Mouse (Mus musculus): ENCODE measurements around the gene Elob. TPM values are rescaled to one million over a fixed set of nuclear protein-coding genes. Genes with fewer than 3 reads are reported as not detected.

Gene Elob
- 1,038 and 1,104 TPM in 2 replicates for polyA plus RNA-seq (2015; fragmentation: Nextera tagmentation; extraction: Ambion mirVana)

GRCm38 (mm10) chr17:23829064-23829619 lies at the start of gene Elob:
Gene Elob (minus strand): TSS chr17:23829136.
- peaks cover 14% of the 10 kb centered on the region for H3K4me1 ChIP-seq
- peaks cover 17% of the 10 kb centered on the region; the same call in 1 of the 2 replicates for H3K27me3 ChIP-seq
- WGBS: under 1% methylated on average over 28 of the region's 42 CpGs
- no peaks in the 10 kb centered on the region for H3K9me3 ChIP-seq (replicated peaks)
- peaks cover 26% of the 10 kb centered on the region for H3K36me3 ChIP-seq
- H3K27ac ChIP-seq (replicated peaks): peak within 1 kb of the TSS; percentile 96
- H3K4me3 ChIP-seq (replicated peaks): peak within 1 kb of the TSS; percentile 88
- ATAC-seq (ENCODE audit: insufficient number of reproducible peaks, low FRiP score, low TSS enrichment, low read depth): peak; percentile 93
- peak within 1 kb of the TSS; percentile 67 for H3K4me2 ChIP-seq (replicated peaks)
- peak within 1 kb of the TSS; percentile 90 for H3K9ac ChIP-seq

GRCm38 (mm10) chr17:23877166-23877565 lies 48.2 kb upstream of the Elob start:
- Histone ChIP-seq H3K9me3 (replicated peaks) (no peaks in the 10 kb centered on the region), H3K27ac (replicated peaks) (no peak overlapping the region), H3K9ac (no peak overlapping the region), H3K36me3 (no peaks in the 10 kb centered on the region), H3K4me1 (no peaks in the 10 kb centered on the region), H3K4me3 (replicated peaks) (no peak overlapping the region), H3K4me2 (replicated peaks) (no peak overlapping the region), H3K27me3 (no peaks in the 10 kb centered on the region)
- WGBS: 82% methylated on average over 2 of the region's 2 CpGs
- ATAC-seq (ENCODE audit: insufficient number of reproducible peaks, low FRiP score, low TSS enrichment, low read depth): peak; percentile 20; the same call in 1 of the 2 replicates

- H3K9me3 ChIP-seq (replicated peaks): no peaks in the 10 kb centered on the region
- WGBS: 37% methylated on average over 3 of the region's 3 CpGs
- peak; percentile 52; the same call in 1 of the 2 replicates for ATAC-seq (ENCODE audit: insufficient number of reproducible peaks, low FRiP score, low TSS enrichment, low read depth)
- H3K9ac ChIP-seq: no peak overlapping the region
- no peaks in the 10 kb centered on the region for H3K36me3 ChIP-seq
- no peak overlapping the region for H3K4me3 ChIP-seq (replicated peaks)
- no peaks in the 10 kb centered on the region for H3K4me1 ChIP-seq
- no peak overlapping the region for H3K27ac ChIP-seq (replicated peaks)
- H3K27me3 ChIP-seq: no peaks in the 10 kb centered on the region
- H3K4me2 ChIP-seq (replicated peaks): no peak overlapping the region
Measured at GRCm38 (mm10) chr17:23876741-23877140, 47.8 kb upstream of the Elob start.

- H3K4me2 ChIP-seq (replicated peaks): no peak overlapping the region
- H3K36me3 ChIP-seq: no peaks in the 10 kb centered on the region
- H3K27me3 ChIP-seq: no peaks in the 10 kb centered on the region
- 45% methylated on average over 8 of the region's 8 CpGs for WGBS
- H3K27ac ChIP-seq (replicated peaks): no peak overlapping the region
- no peak overlapping the region for H3K4me3 ChIP-seq (replicated peaks)
- H3K4me1 ChIP-seq: no peaks in the 10 kb centered on the region
- no peak for ATAC-seq (ENCODE audit: insufficient number of reproducible peaks, low FRiP score, low TSS enrichment, low read depth)
- H3K9ac ChIP-seq: no peak overlapping the region
- H3K9me3 ChIP-seq (replicated peaks): no peaks in the 10 kb centered on the region
Measured at GRCm38 (mm10) chr17:23873884-23874856, 45.2 kb upstream of the Elob start.

- H3K9ac ChIP-seq: no peak overlapping the region
- H3K9me3 ChIP-seq (replicated peaks): no peaks in the 10 kb centered on the region
- H3K27me3 ChIP-seq: no peaks in the 10 kb centered on the region
- H3K27ac ChIP-seq (replicated peaks): no peak overlapping the region
- no peak for ATAC-seq (ENCODE audit: insufficient number of reproducible peaks, low FRiP score, low TSS enrichment, low read depth)
- 85% methylated on average over 11 of the region's 11 CpGs for WGBS
- no peak overlapping the region for H3K4me2 ChIP-seq (replicated peaks)
- no peak overlapping the region for H3K4me3 ChIP-seq (replicated peaks)
- H3K4me1 ChIP-seq: no peaks in the 10 kb centered on the region
- H3K36me3 ChIP-seq: no peaks in the 10 kb centered on the region
Measured at GRCm38 (mm10) chr17:23868513-23868912, 39.6 kb upstream of the Elob start.

GRCm38 (mm10) chr17:23867756-23868155 lies 38.8 kb upstream of the Elob start, which contains the start of gene Prss21:
Gene Prss21 (plus strand): TSS chr17:23868056.
- 81% methylated on average over 15 of the region's 15 CpGs for WGBS
- ATAC-seq (ENCODE audit: insufficient number of reproducible peaks, low FRiP score, low TSS enrichment, low read depth): no peak

GRCm38 (mm10) chr17:23862926-23863325 lies 34.0 kb upstream of the Elob start:
- Histone ChIP-seq H3K4me1 (no peaks in the 10 kb centered on the region), H3K9me3 (replicated peaks) (no peaks in the 10 kb centered on the region), H3K36me3 (no peaks in the 10 kb centered on the region), H3K4me2 (replicated peaks) (no peak overlapping the region), H3K9ac (no peak overlapping the region), H3K27me3 (no peaks in the 10 kb centered on the region), H3K4me3 (replicated peaks) (no peak overlapping the region), H3K27ac (replicated peaks) (no peak overlapping the region)
- no peak for ATAC-seq (ENCODE audit: insufficient number of reproducible peaks, low FRiP score, low TSS enrichment, low read depth)
- WGBS: 84% methylated on average over 4 of the region's 4 CpGs

More at GRCm38 (mm10) chr17:23867756-23868155, 38.8 kb upstream of the Elob start, which contains the start of gene Prss21:
- H3K9me3 ChIP-seq (replicated peaks): no peaks in the 10 kb centered on the region
- no peak within 1 kb of the TSS for H3K9ac ChIP-seq
- H3K27me3 ChIP-seq: no peaks in the 10 kb centered on the region
- H3K4me3 ChIP-seq (replicated peaks): no peak within 1 kb of the TSS
- H3K4me2 ChIP-seq (replicated peaks): no peak within 1 kb of the TSS
- no peaks in the 10 kb centered on the region for H3K36me3 ChIP-seq
- no peak within 1 kb of the TSS for H3K27ac ChIP-seq (replicated peaks)
- no peaks in the 10 kb centered on the region for H3K4me1 ChIP-seq

- H3K9me3 ChIP-seq (replicated peaks): no peaks in the 10 kb centered on the region
- no peak overlapping the region for H3K27ac ChIP-seq (replicated peaks)
- H3K9ac ChIP-seq: no peak overlapping the region
- H3K36me3 ChIP-seq: no peaks in the 10 kb centered on the region
- no peaks in the 10 kb centered on the region for H3K27me3 ChIP-seq
- H3K4me1 ChIP-seq: no peaks in the 10 kb centered on the region
- no peak overlapping the region for H3K4me2 ChIP-seq (replicated peaks)
- 61% methylated on average over 2 of the region's 2 CpGs for WGBS
- no peak for ATAC-seq (ENCODE audit: insufficient number of reproducible peaks, low FRiP score, low TSS enrichment, low read depth)
- H3K4me3 ChIP-seq (replicated peaks): no peak overlapping the region
Measured at GRCm38 (mm10) chr17:23857913-23858312, 29.0 kb upstream of the Elob start.

- H3K4me3 ChIP-seq (replicated peaks): no peak overlapping the region
- H3K36me3 ChIP-seq: no peaks in the 10 kb centered on the region
- ATAC-seq (ENCODE audit: insufficient number of reproducible peaks, low FRiP score, low TSS enrichment, low read depth): no peak
- H3K9me3 ChIP-seq (replicated peaks): no peaks in the 10 kb centered on the region
- no peak overlapping the region for H3K9ac ChIP-seq
- no peaks in the 10 kb centered on the region for H3K27me3 ChIP-seq
- WGBS: 79% methylated on average over 6 of the region's 6 CpGs
- H3K27ac ChIP-seq (replicated peaks): no peak overlapping the region
- no peak overlapping the region for H3K4me2 ChIP-seq (replicated peaks)
- H3K4me1 ChIP-seq: no peaks in the 10 kb centered on the region
Measured at GRCm38 (mm10) chr17:23857193-23857592, 28.3 kb upstream of the Elob start.

- H3K4me1 ChIP-seq: no peaks in the 10 kb centered on the region
Measured at GRCm38 (mm10) chr17:23854229-23854765, 25.4 kb upstream of the Elob start.

GRCm38 (mm10) chr17:23853292-23853691 lies 24.4 kb upstream of the Elob start:
- ATAC-seq (ENCODE audit: insufficient number of reproducible peaks, low FRiP score, low TSS enrichment, low read depth): no peak
- H3K4me2 ChIP-seq (replicated peaks): no peak overlapping the region
- no peaks in the 10 kb centered on the region for H3K27me3 ChIP-seq
- H3K4me1 ChIP-seq: no peaks in the 10 kb centered on the region
- 29% methylated on average over 5 of the region's 5 CpGs for WGBS
- no peaks in the 10 kb centered on the region for H3K9me3 ChIP-seq (replicated peaks)
- no peak overlapping the region for H3K9ac ChIP-seq
- H3K4me3 ChIP-seq (replicated peaks): no peak overlapping the region
- no peaks in the 10 kb centered on the region for H3K36me3 ChIP-seq
- no peak overlapping the region for H3K27ac ChIP-seq (replicated peaks)

More at GRCm38 (mm10) chr17:23854229-23854765, 25.4 kb upstream of the Elob start:
- Histone ChIP-seq H3K4me2 (replicated peaks) (no peak overlapping the region), H3K27ac (replicated peaks) (no peak overlapping the region), H3K27me3 (no peaks in the 10 kb centered on the region), H3K9me3 (replicated peaks) (no peaks in the 10 kb centered on the region), H3K4me3 (replicated peaks) (no peak overlapping the region), H3K36me3 (no peaks in the 10 kb centered on the region), H3K9ac (no peak overlapping the region)
- ATAC-seq (ENCODE audit: insufficient number of reproducible peaks, low FRiP score, low TSS enrichment, low read depth): no peak
- 82% methylated on average over 10 of the region's 10 CpGs for WGBS
